Mouse (Mus musculus) liver, embryonic 14.5 days (tissue): ENCODE data around the gene Chrng.

Source experiments
- CTCF ChIP-seq: IDR thresholded peaks from 2 replicates; pipeline ENCODE4 v1.5.1; 2016; ENCODE audit warnings: antibody characterized with exemption, low read depth, control low read depth
- EP300 ChIP-seq: IDR thresholded peaks from 2 replicates; pipeline ENCODE4 v1.6.1; 2016; ENCODE audit warnings: antibody characterized with exemption, low read depth

GRCm38 (mm10) chr1:87232197-87232596 lies 27.7 kb downstream of the Chrng start:
- no peak for TF ChIP-seq EP300
- TF ChIP-seq CTCF, result no peak
